Mouse (Mus musculus) left cerebral cortex, postnatal 25 days (tissue): ENCODE measurements around the gene Trmt1. TPM values are rescaled to one million over a fixed set of nuclear protein-coding genes. Genes with fewer than 3 reads are reported as not detected.
A peak's percentile ranks its signal among the peaks of the same experiment; 100 is the strongest.

Source experiments
- DNase-seq, 2 experiments: peaks; one replicate each; pipeline ENCODE4 v3.0.0; 2022; ENCODE audit warnings: low spot score in 2 of 2, mixed read lengths in 1 of 2
- intact Hi-C: fragments of 180-260 bp; cut with DNase I; formaldehyde crosslinking; loops from one replicate; pipeline ENCODE4 v1.15.1; 2025
- total RNA-seq, 2 experiments: library from RNA; stranded (reverse); gene quantifications; 2 replicates each; pipeline ENCODE4 v1.2.3; 2021

Gene Trmt1
- total RNA-seq, 2 experiments from 2014 or later, result 85.2 to 90.1 TPM

DNA sequence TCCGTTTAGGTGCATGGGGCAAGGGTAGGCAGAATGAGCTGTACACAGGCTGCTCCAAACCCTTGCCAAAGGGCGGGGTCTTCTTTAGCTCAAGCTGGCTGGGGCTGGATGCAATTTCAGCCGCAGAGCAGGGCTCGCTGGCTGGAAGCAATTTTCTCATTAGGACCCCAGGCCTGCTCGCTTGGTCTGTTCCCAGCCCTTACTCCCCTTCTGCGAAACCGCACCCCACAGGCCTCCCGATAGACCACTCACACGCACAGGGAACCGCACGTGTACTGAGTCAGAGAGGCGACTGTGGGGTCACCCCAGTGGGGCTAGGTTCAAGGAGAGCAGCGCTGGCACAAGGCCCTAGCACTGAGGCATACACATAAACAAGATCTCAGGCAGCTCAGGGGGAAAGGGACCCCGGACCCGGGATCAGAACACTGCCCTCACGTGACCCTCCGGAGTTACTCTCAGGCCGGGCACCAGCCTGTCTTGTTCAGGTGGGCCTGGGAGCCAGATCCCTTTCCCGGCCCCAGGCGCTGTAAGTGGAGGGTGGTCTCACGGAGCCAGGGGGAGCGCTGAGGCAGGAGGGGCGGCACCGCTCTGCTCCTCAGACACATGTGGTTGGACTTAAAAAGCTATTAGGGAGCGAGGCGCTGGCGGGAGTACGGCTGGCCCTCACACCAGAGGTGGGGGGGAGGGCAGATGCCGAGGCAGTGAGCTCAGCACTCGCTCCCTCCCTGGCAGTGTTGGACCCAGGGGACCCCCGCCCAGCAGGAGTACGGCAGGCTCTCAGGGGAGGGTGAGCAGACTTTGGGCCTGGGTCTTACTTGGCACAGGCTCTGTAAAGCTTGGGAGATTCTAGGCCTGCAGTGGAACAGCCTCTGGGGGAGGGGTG is 56.3 kb downstream of the Trmt1 start:
- intact Hi-C loops, result no loop called here
- DNase-seq, result no peak

- intact Hi-C loops, result no loop called here
- no peak for DNase-seq
Measured at GRCm38 (mm10) chr8:84743054-84743415, 56.9 kb downstream of the Trmt1 start.

GRCm38 (mm10) chr8:84743517-84744420 is 57.7 kb downstream of the Trmt1 start:
- peak in 1 of 2 experiments; percentile 72 for DNase-seq
- intact Hi-C loops, result no loop called here

GRCm38 (mm10) chr8:84745032-84745925 is 59.2 kb downstream of the Trmt1 start:
- no peak for DNase-seq
- intact Hi-C loops, result no loop called here

Other genes starting within 250 kb of the Trmt1 start
- gene Ier2, start 23.5 kb upstream of the Trmt1 start, total RNA-seq, result 10 to 100 TPM; 10.5 to 18.3 TPM
- gene Nacc1, start 1.6 kb downstream of the Trmt1 start, total RNA-seq, result 10 to 100 TPM; 97.8 to 97.9 TPM
- 1 to 10 TPM; 2.8 to 3.5 TPM for gene Lyl1, start 15.2 kb downstream of the Trmt1 start, total RNA-seq
- gene G430095P16Rik, start 36.7 kb downstream of the Trmt1 start, total RNA-seq, result under 1 TPM in 1 of 2 experiments, not detected in 1; 0.71 TPM
- gene Nfix, start 114.0 kb downstream of the Trmt1 start, total RNA-seq, result 100 to 1,000 TPM; 273 to 322 TPM
- 1 to 10 TPM; 8.3 to 9.5 TPM for gene Dand5, start 136.5 kb downstream of the Trmt1 start, total RNA-seq
- gene Gadd45gip1, start 145.2 kb downstream of the Trmt1 start, total RNA-seq, result 10 to 100 TPM; 23.4 to 24.7 TPM
- gene Rad23a, start 154.4 kb downstream of the Trmt1 start, total RNA-seq, result 10 to 100 TPM; 67.8 to 73.7 TPM
- 100 to 1,000 TPM; 562 to 564 TPM for gene Calr, start 160.6 kb downstream of the Trmt1 start, total RNA-seq
- 10 to 100 TPM; 42.5 to 46.0 TPM for gene Farsa, start 170.7 kb downstream of the Trmt1 start, total RNA-seq
- gene Syce2, start 185.8 kb downstream of the Trmt1 start, total RNA-seq, result 1 to 10 TPM; 6.4 to 6.5 TPM
- 10 to 100 TPM; 31.3 to 38.3 TPM for gene Gcdh, start 207.6 kb downstream of the Trmt1 start, total RNA-seq
- not detected for gene Klf1, start 215.6 kb downstream of the Trmt1 start, total RNA-seq
- 1 to 10 TPM; 3.5 to 4.0 TPM for gene Dnase2a, start 222.3 kb downstream of the Trmt1 start, total RNA-seq